Mouse (Mus musculus): ENCODE measurements around the gene Cdkal1.

GRCm38 (mm10) chr13:29264015-29264711, 591.3 kb downstream of the Cdkal1 start:
- TF ChIP-seq EP300 (optimal IDR thresholded peaks at IDR 0.05) (no peak), CTCF (IDR thresholded peaks at IDR 0.05; ENCODE audit: low read depth) (no peak)
